Comparison of ENCODE assay signal across 11 mouse cellular contexts in the genomic region with DNA sequence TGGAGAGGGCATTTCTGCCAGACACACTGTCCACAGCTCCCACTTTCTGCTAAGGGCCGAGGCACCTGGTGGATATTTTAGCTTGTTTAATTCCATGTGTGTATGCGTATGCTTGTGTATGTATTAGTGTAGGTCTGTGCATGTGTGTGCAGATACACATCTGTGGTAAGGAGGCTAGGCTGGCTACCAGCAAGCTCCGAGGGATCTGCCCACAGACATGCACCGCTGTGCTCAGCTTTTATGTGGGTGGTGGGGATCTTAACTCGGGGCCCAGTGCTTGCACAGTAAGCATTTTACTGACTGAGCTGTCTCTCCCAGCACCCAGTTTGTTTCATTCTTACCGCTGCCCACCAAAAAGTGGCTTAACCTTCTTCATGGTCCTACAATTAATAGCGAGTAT. TPM values are rescaled to one million over a fixed set of nuclear protein-coding genes. Genes with fewer than 3 reads are reported as not detected.
DNase-seq lines count a peak whose midpoint lies in the region; ATAC-seq and TF ChIP-seq lines count a peak whose summit lies in the region.
"Had no signal": no experiment of that assay in that cellular context is flagged by ENCODE, and none has a peak within 500 bp of the region (broad histone marks: within the 10 kb centered on the region; RNA-seq: fewer than 3 reads in every experiment).

No protein-coding gene starts in this region.

- no peak for TF ChIP-seq EP300 in liver, postnatal 0 days (IDR thresholded peaks at IDR 0.05; ENCODE audit: low read depth)

- peaks cover 6% of the 10 kb centered on the region; the same call in 1 of the 2 replicates for H3K27me3 ChIP-seq in heart, embryonic 11.5 days (ENCODE audit: control insufficient read depth, insufficient read depth, low read length)
- peaks cover 8% of the 10 kb centered on the region; the same call in 1 of the 2 replicates for H3K27me3 ChIP-seq in liver, embryonic 11.5 days (replicated peaks; ENCODE audit: control insufficient read depth, insufficient read depth, low read length)
- 0 out of 2 replicates have a peak, but pooled peaks cover 9% of the 10 kb centered on the region for H3K27me3 ChIP-seq in liver, postnatal 0 days (ENCODE audit: insufficient read depth, low read length)
- peaks cover 3% of the 10 kb centered on the region; the same call in 1 of the 2 replicates for H3K27me3 ChIP-seq in limb, embryonic 12.5 days

- ATAC-seq in heart, embryonic 11.5 days (replicated peaks; ENCODE audit: insufficient number of reproducible peaks, low FRiP score, low TSS enrichment): no peak
- ATAC-seq in liver, embryonic 11.5 days (replicated peaks; ENCODE audit: low FRiP score): no peak
- no peak for ATAC-seq in liver, postnatal 0 days
- no peak for ATAC-seq in limb, embryonic 12.5 days (ENCODE audit: insufficient number of reproducible peaks, insufficient read depth, low FRiP score, low TSS enrichment, low read depth)

- 69% methylated on average over 7 of the region's 7 CpGs for WGBS in heart, embryonic 11.5 days (ENCODE audit: insufficient replicate concordance)
- WGBS in liver, embryonic 11.5 days: 66% methylated on average over 7 of the region's 7 CpGs
- WGBS in liver, postnatal 0 days (ENCODE audit: insufficient replicate concordance): 64% methylated on average over 7 of the region's 7 CpGs
- WGBS in limb, embryonic 12.5 days: 71% methylated on average over 7 of the region's 7 CpGs

- no peak overlapping the region for H3K27ac ChIP-seq in heart, embryonic 11.5 days (ENCODE audit: low read depth, low read length)
- no peak overlapping the region for H3K27ac ChIP-seq in liver, embryonic 11.5 days (ENCODE audit: low read depth, low read length)
- no peak overlapping the region for H3K27ac ChIP-seq in liver, postnatal 0 days (ENCODE audit: low read depth)
- H3K27ac ChIP-seq in cortical plate, adult 2 months (ENCODE audit: insufficient read depth, low read length): peak overlapping the region; percentile 47
- H3K27ac ChIP-seq in limb, embryonic 12.5 days: no peak overlapping the region
- H3K27ac ChIP-seq: liver, embryonic 15.5 days had no signal

- no peak for TF ChIP-seq POLR2A in cortical plate, adult 2 months (IDR thresholded peaks at IDR 0.05; ENCODE audit: extremely low read depth, insufficient read depth, low read length)

- TF ChIP-seq CTCF in liver, postnatal 0 days (IDR thresholded peaks at IDR 0.05; ENCODE audit: low read depth): no peak
- no peak for TF ChIP-seq CTCF in cortical plate, adult 2 months (IDR thresholded peaks at IDR 0.05; ENCODE audit: extremely low read depth, insufficient read depth, low read length)

- no peak overlapping the region for H3K9ac ChIP-seq in heart, embryonic 11.5 days (ENCODE audit: low read depth, low read length)
- H3K9ac ChIP-seq in liver, embryonic 11.5 days (ENCODE audit: low read depth, low read length): no peak overlapping the region
- H3K9ac ChIP-seq in liver, postnatal 0 days (replicated peaks): no peak overlapping the region
- H3K9ac ChIP-seq in limb, embryonic 12.5 days (replicated peaks): no peak overlapping the region
- H3K9ac ChIP-seq: liver, embryonic 15.5 days had no signal

- H3K4me3 ChIP-seq in heart, embryonic 11.5 days (ENCODE audit: low read depth, low read length): no peak overlapping the region
- no peak overlapping the region for H3K4me3 ChIP-seq in liver, embryonic 11.5 days (ENCODE audit: low read depth, low read length)
- H3K4me3 ChIP-seq in liver, postnatal 0 days (ENCODE audit: low read depth, low read length): no peak overlapping the region
- no peak overlapping the region for H3K4me3 ChIP-seq in cortical plate, adult 2 months (ENCODE audit: insufficient read depth, low read length)
- no peak overlapping the region for H3K4me3 ChIP-seq in limb, embryonic 12.5 days (replicated peaks)

- H3K4me1 ChIP-seq in heart, embryonic 11.5 days (ENCODE audit: control insufficient read depth, insufficient read depth, low read length): 0 out of 2 replicates have a peak, but pooled peaks cover 3% of the 10 kb centered on the region
- no peaks in the 10 kb centered on the region; the same call in 1 of the 2 replicates for H3K4me1 ChIP-seq in liver, embryonic 11.5 days (replicated peaks; ENCODE audit: control insufficient read depth, insufficient read depth, low read length)
- H3K4me1 ChIP-seq in liver, postnatal 0 days (ENCODE audit: insufficient read depth): no peaks in the 10 kb centered on the region
- H3K4me1 ChIP-seq in cortical plate, adult 2 months (ENCODE audit: control insufficient read depth, insufficient read depth, low read length): peaks cover 19% of the 10 kb centered on the region
- peaks cover 8% of the 10 kb centered on the region for H3K4me1 ChIP-seq in limb, embryonic 12.5 days (replicated peaks)
- H3K4me1 ChIP-seq: liver, embryonic 15.5 days had no signal

- H3K9me3 ChIP-seq in heart, embryonic 11.5 days (replicated peaks; ENCODE audit: control insufficient read depth, low read length): no peaks in the 10 kb centered on the region
- no peaks in the 10 kb centered on the region for H3K9me3 ChIP-seq in liver, embryonic 11.5 days (ENCODE audit: control insufficient read depth, low read length)
- no peaks in the 10 kb centered on the region for H3K9me3 ChIP-seq in liver, postnatal 0 days (ENCODE audit: low read length)
- no peaks in the 10 kb centered on the region for H3K9me3 ChIP-seq in limb, embryonic 12.5 days
- H3K9me3 ChIP-seq: liver, embryonic 15.5 days had no signal

- H3K4me2 ChIP-seq in heart, embryonic 11.5 days: peak overlapping the region; percentile 66
- H3K4me2 ChIP-seq in liver, embryonic 11.5 days: peak overlapping the region; percentile 62
- no peak overlapping the region for H3K4me2 ChIP-seq in liver, postnatal 0 days (ENCODE audit: low read depth, low read length)
- peak overlapping the region; percentile 60 for H3K4me2 ChIP-seq in limb, embryonic 12.5 days

- DNase-seq in heart, adult 8-10 months (ENCODE audit: low spot score): no peak
- DNase-seq in liver, embryonic 11.5 days (ENCODE audit: low spot score): no peak
- no peak for DNase-seq in liver, postnatal 0 days
- DNase-seq in spleen, postnatal 4 days (ENCODE audit: low spot score in 2 of 2): no peak
- DNase-seq in natural killer cell, adult 2 months (ENCODE audit: low spot score in 2 of 2): no peak
- DNase-seq: cerebellum, adult 2 months had no signal

- no peaks in the 10 kb centered on the region for H3K36me3 ChIP-seq in heart, embryonic 11.5 days (ENCODE audit: control insufficient read depth, insufficient read depth, low read length)
- H3K36me3 ChIP-seq in liver, embryonic 11.5 days (ENCODE audit: control insufficient read depth, insufficient read depth, low read length): no peaks in the 10 kb centered on the region
- no peaks in the 10 kb centered on the region for H3K36me3 ChIP-seq in liver, postnatal 0 days (replicated peaks; ENCODE audit: insufficient read depth, low read length)
- H3K36me3 ChIP-seq in limb, embryonic 12.5 days: no peaks in the 10 kb centered on the region
- H3K36me3 ChIP-seq: liver, embryonic 15.5 days had no signal

RNA-seq across cellular contexts. Expression of gene Gm47841, which starts 40.0 kb away (rescaled TPM):
- polyA plus RNA-seq in heart, embryonic 11.5 days (2014; fragmentation: Nextera tagmentation; extraction: Ambion mirVana): not detected in 2 replicates
- total RNA-seq in heart, adult 8-10 months (2022): under 1 TPM in 1 of 4 experiments, not detected in 3; 0.25 TPM
- not detected in 2 replicates for polyA plus RNA-seq in liver, embryonic 11.5 days (2014; fragmentation: Nextera tagmentation; extraction: Ambion mirVana)
- polyA plus RNA-seq in liver, postnatal 0 days (2015; fragmentation: Nextera tagmentation; extraction: Ambion mirVana): not detected in 2 replicates
- polyA plus RNA-seq in cortical plate, adult 2 months (2012; rRNA removed): not detected in 2 replicates
- polyA plus RNA-seq in limb, embryonic 12.5 days (2016; fragmentation: Nextera tagmentation; extraction: Ambion mirVana): not detected in 2 replicates
- polyA plus RNA-seq: cerebellum, adult 2 months; liver, embryonic 15.5 days; neural tube, embryonic 11.5 days had no signal
